ENCODE assay signal across 7 mouse cellular contexts in the genomic region with DNA sequence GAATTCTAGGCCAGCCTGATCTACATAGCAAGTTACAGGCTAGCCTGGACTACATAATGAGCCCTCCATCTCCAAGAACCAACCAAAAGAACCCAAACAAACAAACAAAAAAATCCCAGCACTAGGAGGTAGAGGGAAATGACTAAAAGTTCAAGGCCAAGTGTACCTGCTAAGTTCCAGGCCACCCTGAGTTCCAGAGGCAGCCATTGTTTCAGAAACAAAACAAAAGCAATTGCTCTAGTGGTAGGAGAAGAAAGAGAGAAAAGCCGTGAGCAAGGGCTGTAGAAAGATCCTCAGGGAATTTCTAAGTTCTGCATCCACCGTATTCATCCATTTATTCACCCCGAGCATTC. TPM values are rescaled to one million over a fixed set of nuclear protein-coding genes. Genes with fewer than 3 reads are reported as not detected.
DNase-seq lines count a peak whose midpoint lies in the region; ATAC-seq and TF ChIP-seq lines count a peak whose summit lies in the region.

No protein-coding gene starts in this region.

- H3K4me3 ChIP-seq in lung, embryonic 16.5 days (ENCODE audit: low read length): peak overlapping the region; percentile 77
- H3K4me3 ChIP-seq in embryonic fibroblast, embryonic 13.5 days (ENCODE audit: insufficient read depth, low read length): peak overlapping the region; percentile 79
- peak overlapping the region; percentile 86 for H3K4me3 ChIP-seq in limb, embryonic 12.5 days (replicated peaks)
- peak overlapping the region; percentile 79 for H3K4me3 ChIP-seq in stomach, embryonic 14.5 days (ENCODE audit: low read depth, low read length)

- 0% methylated on average over 3 of the region's 3 CpGs for WGBS in lung, embryonic 16.5 days
- WGBS in limb, embryonic 12.5 days: 0% methylated on average over 3 of the region's 3 CpGs
- 2% methylated on average over 3 of the region's 3 CpGs for WGBS in stomach, embryonic 14.5 days

- TF ChIP-seq POLR2A in embryonic fibroblast, embryonic 13.5 days (IDR thresholded peaks at IDR 0.05; ENCODE audit: low read depth, low read length): no peak; the same call in 1 of the 2 replicates

- ATAC-seq in lung, embryonic 16.5 days (ENCODE audit: low read depth): no peak
- ATAC-seq in limb, embryonic 12.5 days (ENCODE audit: insufficient number of reproducible peaks, insufficient read depth, low FRiP score, low TSS enrichment, low read depth): no peak
- no peak for ATAC-seq in stomach, embryonic 14.5 days (ENCODE audit: insufficient number of reproducible peaks, insufficient read depth, low FRiP score, low read depth)

- H3K4me2 ChIP-seq in lung, embryonic 16.5 days (ENCODE audit: low read depth, low read length): peak overlapping the region; percentile 99
- peak overlapping the region; percentile 87 for H3K4me2 ChIP-seq in limb, embryonic 12.5 days
- peak overlapping the region; percentile 92 for H3K4me2 ChIP-seq in stomach, embryonic 14.5 days (replicated peaks; ENCODE audit: low read depth, low read length)

- no peaks in the 10 kb centered on the region for H3K27me3 ChIP-seq in lung, embryonic 16.5 days (ENCODE audit: control insufficient read depth, insufficient read depth, low read depth, low read length)
- no peaks in the 10 kb centered on the region for H3K27me3 ChIP-seq in limb, embryonic 12.5 days
- H3K27me3 ChIP-seq in stomach, embryonic 14.5 days (ENCODE audit: control insufficient read depth, insufficient read depth, low read length): no peaks in the 10 kb centered on the region

- H3K36me3 ChIP-seq in lung, embryonic 16.5 days (ENCODE audit: control insufficient read depth, insufficient read depth, low read length): no peaks in the 10 kb centered on the region
- peaks cover 22% of the 10 kb centered on the region; the same call in 1 of the 2 replicates for H3K36me3 ChIP-seq in limb, embryonic 12.5 days
- no peaks in the 10 kb centered on the region for H3K36me3 ChIP-seq in stomach, embryonic 14.5 days (ENCODE audit: control insufficient read depth, insufficient read depth, low read length)

- H3K27ac ChIP-seq in lung, embryonic 16.5 days (ENCODE audit: low read length): peak overlapping the region; percentile 95
- H3K27ac ChIP-seq in embryonic fibroblast, embryonic 13.5 days (ENCODE audit: insufficient read depth, low read length): peak overlapping the region; percentile 85
- peak overlapping the region; percentile 97 for H3K27ac ChIP-seq in limb, embryonic 12.5 days
- peak overlapping the region; percentile 96 for H3K27ac ChIP-seq in stomach, embryonic 14.5 days (ENCODE audit: low read length)

- no peaks in the 10 kb centered on the region for H3K9me3 ChIP-seq in lung, embryonic 16.5 days (ENCODE audit: control insufficient read depth, low read length)
- H3K9me3 ChIP-seq in limb, embryonic 12.5 days: no peaks in the 10 kb centered on the region
- H3K9me3 ChIP-seq in stomach, embryonic 14.5 days (ENCODE audit: control insufficient read depth, low read depth, low read length): no peaks in the 10 kb centered on the region

- peaks cover 8% of the 10 kb centered on the region for H3K4me1 ChIP-seq in lung, embryonic 16.5 days (replicated peaks; ENCODE audit: control insufficient read depth, insufficient read depth, low read length)
- H3K4me1 ChIP-seq in embryonic fibroblast, embryonic 13.5 days (ENCODE audit: control insufficient read depth, insufficient read depth, low read length): peaks cover 2% of the 10 kb centered on the region; the same call in 1 of the 2 replicates
- peaks cover 16% of the 10 kb centered on the region; the same call in 1 of the 2 replicates for H3K4me1 ChIP-seq in limb, embryonic 12.5 days (replicated peaks)
- H3K4me1 ChIP-seq in stomach, embryonic 14.5 days (ENCODE audit: control insufficient read depth, insufficient read depth, low read length): peaks cover 5% of the 10 kb centered on the region; the same call in 1 of the 2 replicates

- H3K9ac ChIP-seq in lung, embryonic 16.5 days (ENCODE audit: low read length): peak overlapping the region; percentile 87
- H3K9ac ChIP-seq in limb, embryonic 12.5 days (replicated peaks): peak overlapping the region; percentile 94
- peak overlapping the region; percentile 87 for H3K9ac ChIP-seq in stomach, embryonic 14.5 days (replicated peaks; ENCODE audit: low read depth, low read length)

- no peak for DNase-seq in lung, postnatal 36 days
- DNase-seq in layer of hippocampus, adult 9-10 months (ENCODE audit: low spot score): no peak
- DNase-seq in cerebellum, postnatal 36 days: no peak

- TF ChIP-seq CTCF in embryonic fibroblast, embryonic 13.5 days (IDR thresholded peaks at IDR 0.05; ENCODE audit: borderline replicate concordance, insufficient read depth, low read length): no peak

RNA-seq across cellular contexts. Expression of gene Sgpl1, which starts 1.8 kb away (rescaled TPM):
- polyA plus RNA-seq in lung, embryonic 16.5 days (2015; fragmentation: Nextera tagmentation; extraction: Ambion mirVana): 56.4 and 56.9 TPM in 2 replicates
- polyA plus RNA-seq in embryonic fibroblast, embryonic 13.5 days (2011; ENCODE audit: insufficient read length, low read depth, missing spikeins): 103 and 111 TPM in 2 replicates
- polyA plus RNA-seq in limb, embryonic 12.5 days (2016; fragmentation: Nextera tagmentation; extraction: Ambion mirVana): 92.3 and 101 TPM in 2 replicates
- polyA plus RNA-seq in stomach, embryonic 14.5 days (2014; fragmentation: Nextera tagmentation; extraction: Ambion mirVana): 62.3 and 63.6 TPM in 2 replicates

RNA-seq across cellular contexts. Expression of gene Tbata, which starts 26.0 kb away (rescaled TPM):
- polyA plus RNA-seq in lung, embryonic 16.5 days (2015; fragmentation: Nextera tagmentation; extraction: Ambion mirVana): 7.5 and 20.5 TPM in 2 replicates
- polyA plus RNA-seq in embryonic fibroblast, embryonic 13.5 days (2011; ENCODE audit: insufficient read length, low read depth, missing spikeins): not detected in 2 replicates
- not detected in 2 replicates for polyA plus RNA-seq in limb, embryonic 12.5 days (2016; fragmentation: Nextera tagmentation; extraction: Ambion mirVana)
- 0.22 TPM in 1 of 2 replicates, not detected in the other for polyA plus RNA-seq in stomach, embryonic 14.5 days (2014; fragmentation: Nextera tagmentation; extraction: Ambion mirVana)

RNA-seq across cellular contexts. Expression of gene Pcbd1, which starts 56.6 kb away (rescaled TPM):
- 83.3 and 86.2 TPM in 2 replicates for polyA plus RNA-seq in lung, embryonic 16.5 days (2015; fragmentation: Nextera tagmentation; extraction: Ambion mirVana)
- polyA plus RNA-seq in embryonic fibroblast, embryonic 13.5 days (2011; ENCODE audit: insufficient read length, low read depth, missing spikeins): 3.1 and 4.5 TPM in 2 replicates
- polyA plus RNA-seq in limb, embryonic 12.5 days (2016; fragmentation: Nextera tagmentation; extraction: Ambion mirVana): 17.1 and 17.5 TPM in 2 replicates
- polyA plus RNA-seq in stomach, embryonic 14.5 days (2014; fragmentation: Nextera tagmentation; extraction: Ambion mirVana): 105 and 114 TPM in 2 replicates
